Mouse (Mus musculus) spleen, postnatal 4 days (tissue): ENCODE data around the gene Dock10.
A peak's percentile ranks its signal among the peaks of the same experiment; 100 is the strongest.

Source experiments
- DNase-seq, 2 experiments: peaks; one replicate each; pipeline ENCODE4 v3.0.0; 2022; ENCODE audit warnings: low spot score in 2 of 2

The Dock10 gene

GRCm38 (mm10) chr1:80656389-80656788 lies 101.9 kb downstream of the Dock10 start:
- DNase-seq, result no peak

DNA sequence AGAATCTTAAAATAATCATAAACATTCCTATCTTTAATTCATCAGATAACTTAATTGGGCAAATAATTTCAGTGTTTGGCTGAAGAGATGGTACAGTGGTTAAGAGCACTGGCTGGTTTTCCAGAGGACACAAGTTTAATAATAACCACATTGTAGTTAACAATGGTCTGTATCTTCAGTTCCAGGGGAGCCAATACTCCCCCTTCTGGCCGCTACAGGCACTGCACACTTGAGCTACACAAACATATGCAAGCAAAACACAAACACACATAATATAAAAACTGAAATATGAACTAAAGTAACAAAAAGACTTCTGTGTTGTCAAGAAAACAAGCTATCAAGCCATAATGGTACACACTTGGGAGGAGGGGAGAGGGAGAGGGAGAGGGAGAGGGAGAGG lies 102.5 kb downstream of the Dock10 start:
- no peak for DNase-seq

- DNase-seq, result no peak
Observed at GRCm38 (mm10) chr1:80655195-80655594, 103.1 kb downstream of the Dock10 start.

DNA sequence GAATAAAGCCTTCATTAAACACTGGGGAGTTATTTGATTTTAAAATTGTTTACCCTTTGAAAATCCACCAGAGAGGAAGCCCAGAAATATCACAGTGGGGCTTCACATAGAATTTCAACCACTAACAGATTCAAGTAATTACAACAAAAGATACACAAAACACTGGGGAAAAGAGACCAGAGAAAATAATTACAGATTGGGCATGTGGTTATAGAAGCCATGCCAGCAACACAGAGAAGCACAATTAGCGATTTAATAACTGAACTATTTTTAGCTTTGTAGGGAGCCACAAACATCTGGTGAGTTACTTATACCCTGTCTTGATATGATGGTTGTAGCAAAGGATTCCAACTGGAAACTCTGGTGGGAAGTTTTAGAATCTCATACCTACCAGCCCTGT lies 104.2 kb downstream of the Dock10 start:
- no peak for DNase-seq

GRCm38 (mm10) chr1:80652803-80653202 lies 105.5 kb downstream of the Dock10 start:
- DNase-seq, result no peak

DNA sequence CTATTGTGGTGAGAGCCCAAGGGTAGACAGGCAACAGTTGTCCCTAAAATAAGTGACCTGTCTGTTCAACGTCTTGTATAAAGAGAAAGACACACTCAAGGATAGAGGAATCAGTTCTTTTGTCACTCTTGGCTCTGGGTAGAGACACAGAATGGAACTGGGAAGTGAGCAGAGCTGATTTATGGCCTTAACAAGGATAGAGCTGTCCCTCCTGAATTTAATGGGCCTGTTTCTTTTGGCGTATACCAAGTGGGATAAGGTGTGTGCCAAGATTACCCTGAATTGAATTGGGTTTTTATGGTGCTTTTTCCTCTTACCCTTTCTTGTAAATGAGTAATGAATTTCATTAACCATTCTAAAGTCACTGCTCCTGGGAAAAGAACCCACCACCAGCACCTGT lies 106.2 kb downstream of the Dock10 start:
- DNase-seq, result no peak

DNA sequence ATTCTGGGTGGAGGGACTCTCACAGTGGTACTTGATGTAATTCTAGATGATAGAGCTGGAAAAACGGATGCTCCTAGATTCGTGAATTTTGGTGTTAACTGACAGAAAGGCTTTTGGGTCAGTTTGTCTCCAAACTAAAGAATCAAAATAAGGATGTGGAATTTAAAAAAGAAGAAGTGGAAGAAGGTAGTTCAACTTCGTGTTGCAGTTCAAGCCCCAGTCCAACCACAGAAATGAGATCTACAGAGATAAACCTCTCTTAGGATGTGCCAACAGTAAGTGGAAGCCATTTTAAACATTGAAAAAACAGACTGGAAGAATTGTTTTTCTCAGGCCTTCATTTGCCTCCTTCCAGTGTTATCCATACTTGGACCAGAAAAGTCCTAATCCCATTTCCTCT lies 111.7 kb downstream of the Dock10 start:
- no peak for DNase-seq

DNA sequence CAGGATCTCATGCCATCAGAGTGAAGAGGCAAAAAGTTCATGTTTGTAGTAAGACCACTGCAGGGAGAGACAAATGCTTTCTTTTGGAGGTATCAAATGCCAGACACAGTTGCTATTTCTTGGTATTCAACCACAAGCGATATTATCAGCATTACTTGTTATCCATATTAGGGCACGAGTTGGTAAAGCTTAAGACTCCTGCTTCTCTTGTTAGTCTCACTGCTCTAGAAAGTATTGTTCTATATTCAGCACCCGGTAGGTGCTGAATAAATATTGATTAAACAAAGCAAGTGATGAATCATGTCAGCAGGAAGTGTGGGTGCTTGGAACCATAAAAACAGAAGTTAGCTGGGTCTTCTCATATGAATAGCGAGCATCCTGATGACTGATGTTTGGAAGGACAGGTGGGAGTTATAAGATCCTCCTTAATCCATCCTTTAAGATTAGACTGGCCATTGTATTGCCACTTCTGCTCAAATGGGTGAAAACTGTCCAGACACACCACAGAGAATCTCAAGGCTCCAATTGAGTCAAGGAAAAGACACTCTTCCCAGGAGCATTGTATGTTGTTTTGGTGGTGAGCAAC lies 114.4 kb downstream of the Dock10 start:
- no peak for DNase-seq

- no peak for DNase-seq
Observed at GRCm38 (mm10) chr1:80641832-80642231, 116.5 kb downstream of the Dock10 start.

DNA sequence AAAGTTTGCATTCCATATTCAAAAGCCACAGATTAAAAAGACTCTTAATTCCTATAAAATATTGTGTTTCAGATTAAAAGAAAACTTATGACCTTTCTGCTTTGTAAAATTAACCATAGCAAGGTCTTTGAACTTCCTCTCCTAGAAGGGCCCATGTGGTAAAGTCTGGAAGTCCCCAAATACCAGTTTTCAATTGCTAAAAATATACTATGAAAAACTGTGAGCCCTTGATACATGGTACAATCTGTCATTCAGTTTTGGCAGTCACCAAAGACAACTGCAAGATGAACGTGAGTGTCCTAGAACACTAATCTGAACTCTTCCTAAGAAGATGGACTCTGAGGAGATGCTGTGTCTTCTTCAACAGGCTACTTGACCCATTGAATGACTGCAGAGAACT lies 117.0 kb downstream of the Dock10 start:
- no peak for DNase-seq

GRCm38 (mm10) chr1:80639553-80639952 lies 118.8 kb downstream of the Dock10 start:
- DNase-seq, result no peak

DNA sequence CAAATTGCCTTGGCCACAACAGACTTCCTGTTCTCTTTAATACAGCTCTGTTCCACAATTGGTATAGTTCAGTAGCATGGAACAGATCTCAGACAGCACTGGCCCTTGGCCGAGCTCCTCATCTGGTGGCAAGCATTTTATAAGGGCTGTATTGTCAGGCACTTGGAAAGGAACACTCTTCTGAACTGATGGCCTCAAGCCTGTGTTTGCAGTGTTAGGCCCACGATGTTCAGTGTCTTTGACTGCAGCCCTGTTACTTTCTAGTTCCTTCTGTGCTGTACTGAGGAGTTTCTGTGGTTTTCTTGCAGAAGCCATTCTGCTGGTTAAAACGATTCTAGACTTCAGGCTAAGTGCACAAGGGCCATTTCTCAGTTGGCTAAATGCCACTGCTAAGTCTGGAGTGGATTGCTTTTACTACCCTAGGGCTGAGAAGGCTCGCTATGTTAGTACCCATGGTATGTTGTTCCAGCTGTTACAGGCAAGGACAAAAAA lies 121.1 kb downstream of the Dock10 start:
- peak; percentile 26 to 59 for DNase-seq

DNA sequence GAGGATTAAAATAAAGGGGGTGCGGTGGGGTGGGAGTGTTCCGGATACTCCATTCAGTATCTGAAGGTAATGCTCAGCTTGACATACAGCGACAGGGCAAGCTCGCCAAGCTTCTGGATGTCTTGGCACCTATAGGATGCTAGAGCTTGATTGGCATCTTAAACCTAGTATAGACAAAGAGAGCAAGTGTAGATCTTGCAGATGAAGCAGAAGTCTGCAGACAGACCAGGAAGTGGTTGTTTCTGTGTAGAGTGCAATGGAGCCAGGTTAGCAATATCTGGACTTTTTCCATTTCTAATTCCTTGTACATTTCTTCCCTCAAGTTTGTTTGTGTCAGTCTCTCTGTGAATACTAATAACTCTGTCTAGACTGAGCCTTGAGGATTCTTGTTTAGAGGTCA lies 122.5 kb downstream of the Dock10 start:
- no peak for DNase-seq

DNA sequence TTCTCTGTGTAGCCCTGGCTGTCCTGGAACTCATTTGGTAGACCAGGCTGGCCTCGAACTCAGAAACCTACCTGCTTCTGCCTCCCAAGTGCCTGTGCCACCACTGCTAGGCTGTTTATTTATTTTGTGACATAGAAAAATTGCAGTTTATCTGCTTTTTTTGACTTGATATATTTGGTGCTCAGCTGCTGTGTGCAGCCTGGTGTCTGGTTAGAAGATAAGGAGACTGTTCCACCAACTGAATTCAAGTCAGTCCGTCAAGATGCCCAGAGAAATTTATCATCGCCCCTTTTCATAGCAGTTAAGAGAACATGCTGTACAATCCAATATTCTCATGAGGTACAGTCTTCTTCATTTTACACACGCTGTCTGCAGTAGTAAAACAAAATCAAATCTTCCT lies 124.8 kb downstream of the Dock10 start:
- DNase-seq, result no peak

DNA sequence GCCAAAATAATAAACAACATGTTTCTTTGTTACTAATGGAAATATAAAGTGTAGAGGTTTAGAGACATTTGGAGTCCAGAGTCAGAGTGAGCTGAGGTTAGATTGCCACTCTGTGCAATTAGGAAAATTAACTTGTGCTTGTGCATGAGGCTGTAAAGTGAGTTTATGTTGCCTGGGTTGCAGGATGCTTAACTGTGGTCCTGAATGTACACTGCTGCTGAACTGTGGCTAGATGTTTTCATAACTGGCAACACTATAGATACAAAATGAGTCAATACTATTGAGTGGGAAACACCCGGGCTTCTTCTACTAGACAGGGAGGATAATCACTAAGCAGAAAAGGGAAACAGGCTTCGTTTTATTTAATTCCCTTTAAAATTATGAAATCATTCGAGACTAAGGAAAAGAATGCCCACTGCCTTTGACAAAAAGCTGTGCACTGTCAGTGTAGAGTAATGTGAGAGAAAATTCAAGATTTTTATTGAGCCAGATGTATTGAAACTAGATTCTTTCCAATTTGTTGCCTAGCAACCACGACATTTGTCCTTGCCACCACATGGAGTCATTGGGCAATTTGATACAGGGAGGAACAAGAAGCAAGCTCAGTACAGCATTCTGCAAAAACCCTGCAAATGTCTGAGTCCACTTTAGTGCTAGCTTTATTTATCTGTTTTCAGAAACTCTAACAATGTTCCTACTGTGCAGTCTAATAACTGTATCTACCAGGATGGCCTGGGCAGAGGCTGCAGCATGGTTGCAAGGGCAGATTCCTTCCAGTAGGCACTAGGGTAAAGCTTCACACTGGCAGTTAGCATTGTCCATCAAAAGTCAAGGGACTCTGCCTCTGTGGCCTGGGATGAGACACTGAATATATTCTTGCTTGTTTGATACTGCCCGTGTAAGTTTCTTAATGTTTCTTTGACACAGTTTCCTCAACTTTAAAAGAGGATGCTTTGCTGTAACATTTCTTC lies 127.9 kb downstream of the Dock10 start:
- DNase-seq, result no peak

- no peak for DNase-seq
Observed at GRCm38 (mm10) chr1:80628054-80628453, 130.3 kb downstream of the Dock10 start.

GRCm38 (mm10) chr1:80626800-80627199 lies 131.5 kb downstream of the Dock10 start:
- DNase-seq, result no peak

DNA sequence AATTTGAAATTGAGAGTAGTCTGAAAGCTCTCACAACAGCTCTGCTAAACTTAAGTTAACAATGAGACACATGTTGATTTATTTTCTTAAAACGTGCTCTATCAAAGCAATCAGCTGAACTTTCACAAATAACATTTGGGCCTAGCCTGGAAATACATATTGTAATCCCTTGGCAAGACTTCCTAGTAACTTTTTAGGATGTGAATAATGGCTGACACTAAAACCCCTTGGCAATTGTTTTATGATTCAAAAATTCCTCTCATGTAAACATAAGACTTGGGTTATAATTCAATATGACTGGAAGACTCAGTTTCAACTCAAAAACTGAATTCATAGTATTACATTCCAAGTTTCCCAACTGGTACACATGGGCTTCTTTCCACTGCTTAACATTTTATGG lies 133.0 kb downstream of the Dock10 start:
- DNase-seq, result no peak

- DNase-seq, result no peak
Observed at GRCm38 (mm10) chr1:80624552-80624951, 133.8 kb downstream of the Dock10 start.

GRCm38 (mm10) chr1:80622646-80623045 lies 135.7 kb downstream of the Dock10 start:
- DNase-seq, result no peak

GRCm38 (mm10) chr1:80619100-80619499 lies 139.2 kb downstream of the Dock10 start:
- DNase-seq, result no peak

GRCm38 (mm10) chr1:80616671-80617070 lies 141.7 kb downstream of the Dock10 start:
- no peak for DNase-seq

- DNase-seq, result no peak
Observed at GRCm38 (mm10) chr1:80614750-80615149, 143.6 kb downstream of the Dock10 start.
